Mouse (Mus musculus): ENCODE results near the gene Rspo1. TPM values are rescaled to one million over a fixed set of nuclear protein-coding genes. Genes with fewer than 3 reads are reported as not detected.
"Not testable (repeated sequence)": the region's sequence is repeated elsewhere in the genome, so short reads cannot be mapped to it uniquely, and the experiment has no call there.

The Rspo1 gene
- polyA plus RNA-seq (2016; fragmentation: Nextera tagmentation; extraction: Ambion mirVana), result 6.2 and 12.9 TPM in 2 replicates

GRCm38 (mm10) chr4:124985671-124986602 lies at the start of gene Rspo1:
Gene Rspo1, plus strand, starts transcription at chr4:124986430.
- Histone ChIP-seq H3K27me3 (ENCODE audit: insufficient read depth, poor library complexity, severe bottlenecking) (peaks cover 99% of the 10 kb centered on the region), H3K36me3 (no peaks in the 10 kb centered on the region), H3K9me3 (no peaks in the 10 kb centered on the region), H3K4me1 (peaks cover 49% of the 10 kb centered on the region), H3K4me3 (peak within 1 kb of the TSS; percentile 62), H3K27ac (peak within 1 kb of the TSS; percentile 73)
- DNase-seq (ENCODE audit: low spot score), result no peak
- WGBS, result 1% methylated on average over 59 of the region's 62 CpGs

DNA sequence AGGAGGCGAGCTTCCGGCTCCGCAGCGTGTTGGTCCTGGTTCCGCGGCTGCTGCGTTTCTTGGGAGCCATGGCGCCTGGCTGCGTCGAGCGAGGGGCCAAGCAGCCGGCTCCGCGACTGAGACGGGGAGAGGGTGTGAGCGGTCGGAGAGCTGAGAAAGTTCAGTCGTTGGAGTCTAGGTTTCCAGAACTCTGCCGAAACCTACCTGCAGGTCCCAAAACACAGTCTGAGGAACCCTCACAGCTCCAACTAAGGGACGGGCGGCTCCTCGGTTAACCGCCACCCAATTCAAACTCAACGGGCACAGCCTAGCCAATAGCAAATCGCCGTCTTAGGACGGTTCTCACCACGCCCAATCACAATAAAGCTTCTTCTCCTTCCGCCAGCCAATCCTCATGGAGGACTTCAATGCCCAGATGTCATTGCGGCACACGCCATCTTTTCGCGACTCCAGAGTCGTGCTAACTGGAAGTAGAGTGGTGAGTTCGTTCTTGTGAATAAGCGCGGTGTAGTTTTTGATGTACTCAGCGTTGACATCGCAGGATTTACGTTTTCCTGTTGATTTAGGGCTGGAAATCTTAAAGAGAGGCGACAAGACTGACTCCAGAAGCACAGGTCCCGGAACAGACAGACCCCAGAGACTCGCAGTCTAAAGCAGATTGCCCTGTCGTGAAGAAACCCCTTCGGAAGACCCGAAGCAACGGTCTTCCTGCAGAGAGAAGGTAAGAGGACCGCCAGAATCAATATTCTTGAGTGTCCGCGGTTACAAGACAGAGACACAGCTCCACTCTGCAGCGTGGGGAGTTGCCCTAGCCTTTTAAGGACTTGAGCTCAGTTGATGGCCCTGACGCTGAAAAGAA lies 49.4 kb upstream of the Rspo1 start, which contains the start of gene 9930104L06Rik:
TSS of gene 9930104L06Rik (plus strand) at position 436 of the 859 bp plus-strand sequence.
- no peaks in the 10 kb centered on the region for H3K9me3 ChIP-seq
- peak within 1 kb of the TSS; percentile 94 for H3K27ac ChIP-seq
- no peaks in the 10 kb centered on the region for H3K27me3 ChIP-seq (ENCODE audit: insufficient read depth, poor library complexity, severe bottlenecking)
- H3K36me3 ChIP-seq, result peaks cover 29% of the 10 kb centered on the region
- WGBS, result under 1% methylated on average over 52 of the region's 52 CpGs
- H3K4me3 ChIP-seq, result peak within 1 kb of the TSS; percentile 96
- H3K4me1 ChIP-seq, result peaks cover 14% of the 10 kb centered on the region
- peak; percentile 98 for DNase-seq (ENCODE audit: low spot score)

DNA sequence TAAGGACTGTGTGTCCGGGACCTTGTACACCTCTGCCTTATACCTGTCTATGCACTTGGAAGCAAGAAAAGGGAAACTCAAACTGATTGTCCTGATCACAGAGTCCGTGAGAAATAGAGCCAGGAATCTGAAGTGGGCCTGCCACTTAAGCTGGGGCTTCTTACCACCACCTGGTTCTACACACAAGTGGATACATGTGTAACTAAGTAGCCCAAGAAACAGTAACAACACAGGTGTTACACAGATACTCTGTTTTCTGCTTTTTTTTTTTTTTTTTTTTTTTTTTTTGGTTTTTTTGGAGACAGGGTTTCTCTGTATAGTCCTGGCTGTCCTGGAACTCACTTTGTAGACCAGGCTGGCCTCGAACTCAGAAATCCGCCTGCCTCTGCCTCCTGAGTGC lies 47.0 kb upstream of the Rspo1 start, which contains the start of gene Cdca8:
TSS of gene Cdca8 (minus strand) at position 101 of the 400 bp plus-strand sequence.
- H3K9me3 ChIP-seq; H3K27me3 ChIP-seq (ENCODE audit: insufficient read depth, poor library complexity, severe bottlenecking); DNase-seq (ENCODE audit: low spot score); H3K27ac ChIP-seq; H3K4me3 ChIP-seq: not testable (repeated sequence)
- WGBS, result 91% methylated on average over 4 of the region's 4 CpGs
- peaks cover 38% of the 10 kb centered on the region for H3K36me3 ChIP-seq
- H3K4me1 ChIP-seq, result peaks cover 14% of the 10 kb centered on the region

DNA sequence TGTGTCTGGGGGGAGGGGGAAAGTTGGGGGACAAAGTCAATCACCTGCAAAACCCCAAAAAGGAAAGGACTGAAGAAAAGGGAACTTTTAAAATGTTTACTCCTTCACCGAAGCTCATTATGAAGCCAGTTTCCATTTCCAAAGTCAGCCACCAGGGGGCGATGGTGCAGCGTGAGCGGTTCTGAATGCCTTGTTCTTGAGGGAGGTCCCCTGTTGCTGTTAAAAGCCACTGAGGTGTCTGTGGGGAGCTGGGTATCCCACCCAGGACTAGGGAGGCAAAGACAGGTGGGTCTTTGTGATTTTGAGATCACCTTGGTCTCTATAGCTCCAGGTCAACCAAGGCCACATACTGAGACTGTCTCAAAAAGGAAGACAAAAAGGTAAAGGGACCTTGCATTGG lies 43.2 kb upstream of the Rspo1 start:
- WGBS, result 8% methylated on average over 4 of the region's 4 CpGs
- Histone ChIP-seq H3K27ac (no peak overlapping the region), H3K27me3 (ENCODE audit: insufficient read depth, poor library complexity, severe bottlenecking) (no peaks in the 10 kb centered on the region), H3K36me3 (peaks cover 38% of the 10 kb centered on the region), H3K9me3 (no peaks in the 10 kb centered on the region), H3K4me1 (peaks cover 1% of the 10 kb centered on the region), H3K4me3 (no peak overlapping the region)
- DNase-seq (ENCODE audit: low spot score), result peak; percentile 90

DNA sequence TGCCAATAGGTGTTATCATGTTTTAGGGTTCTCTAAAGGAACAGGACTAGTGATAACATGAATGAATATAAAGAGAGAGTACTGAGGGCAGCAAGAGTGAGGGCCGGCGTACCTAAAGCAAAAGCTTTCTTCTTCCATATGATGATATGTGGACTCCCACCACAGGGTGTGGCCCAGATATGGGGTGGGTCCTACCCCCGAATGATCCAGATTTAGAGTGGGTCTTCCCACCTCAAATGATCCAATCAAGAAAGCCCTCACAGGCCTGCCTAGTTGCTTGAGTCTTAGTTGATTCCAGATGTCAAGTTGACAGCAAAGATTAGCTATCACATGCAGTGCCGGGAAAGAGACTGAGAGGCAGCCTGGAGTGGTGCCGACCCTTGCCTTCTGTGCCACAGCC lies 42.4 kb upstream of the Rspo1 start:
- 59% methylated on average over 5 of the region's 5 CpGs for WGBS
- H3K27ac ChIP-seq, result no peak overlapping the region
- no peaks in the 10 kb centered on the region for H3K9me3 ChIP-seq
- H3K4me3 ChIP-seq, result no peak overlapping the region
- H3K4me1 ChIP-seq, result no peaks in the 10 kb centered on the region
- H3K27me3 ChIP-seq (ENCODE audit: insufficient read depth, poor library complexity, severe bottlenecking), result peaks cover 4% of the 10 kb centered on the region; the same call in 1 of the 2 replicates
- peaks cover 33% of the 10 kb centered on the region for H3K36me3 ChIP-seq
- no peak for DNase-seq (ENCODE audit: low spot score)

- Histone ChIP-seq H3K4me1 (no peaks in the 10 kb centered on the region), H3K27me3 (ENCODE audit: insufficient read depth, poor library complexity, severe bottlenecking) (peaks cover 11% of the 10 kb centered on the region; the same call in 1 of the 2 replicates), H3K27ac (no peak overlapping the region), H3K4me3 (no peak overlapping the region), H3K9me3 (no peaks in the 10 kb centered on the region), H3K36me3 (peaks cover 23% of the 10 kb centered on the region)
- WGBS, result 47% methylated on average over 2 of the region's 2 CpGs
- DNase-seq (ENCODE audit: low spot score), result no peak
These were observed 41.3 kb upstream of the Rspo1 start for GRCm38 (mm10) chr4:124944961-124945360.

DNA sequence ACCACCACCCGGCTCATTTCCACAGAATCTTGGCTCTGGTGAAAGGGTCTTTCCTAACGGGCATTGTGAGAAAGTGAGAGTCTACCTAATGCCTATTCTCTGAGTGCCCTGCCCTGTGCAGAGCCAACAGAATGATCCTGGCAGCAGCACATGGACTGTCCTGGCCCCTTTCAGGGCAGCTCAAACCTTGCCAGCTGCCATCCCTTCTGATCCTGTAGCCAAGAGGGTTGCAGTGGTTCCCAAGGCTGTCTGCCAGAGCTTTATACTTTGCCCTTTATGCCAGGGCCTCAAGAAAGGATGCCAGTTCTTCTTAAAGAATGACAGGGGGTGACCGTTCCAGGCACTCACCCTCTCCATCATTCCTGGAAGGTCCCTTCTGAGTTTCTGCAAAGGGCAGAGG lies 36.7 kb upstream of the Rspo1 start:
- 83% methylated on average over 3 of the region's 3 CpGs for WGBS
- H3K27ac ChIP-seq, result no peak overlapping the region
- no peak for DNase-seq (ENCODE audit: low spot score)
- no peaks in the 10 kb centered on the region for H3K9me3 ChIP-seq
- H3K4me3 ChIP-seq, result no peak overlapping the region
- H3K27me3 ChIP-seq (ENCODE audit: insufficient read depth, poor library complexity, severe bottlenecking), result peaks cover 11% of the 10 kb centered on the region; the same call in 1 of the 2 replicates
- H3K36me3 ChIP-seq, result no peaks in the 10 kb centered on the region
- no peaks in the 10 kb centered on the region for H3K4me1 ChIP-seq

DNA sequence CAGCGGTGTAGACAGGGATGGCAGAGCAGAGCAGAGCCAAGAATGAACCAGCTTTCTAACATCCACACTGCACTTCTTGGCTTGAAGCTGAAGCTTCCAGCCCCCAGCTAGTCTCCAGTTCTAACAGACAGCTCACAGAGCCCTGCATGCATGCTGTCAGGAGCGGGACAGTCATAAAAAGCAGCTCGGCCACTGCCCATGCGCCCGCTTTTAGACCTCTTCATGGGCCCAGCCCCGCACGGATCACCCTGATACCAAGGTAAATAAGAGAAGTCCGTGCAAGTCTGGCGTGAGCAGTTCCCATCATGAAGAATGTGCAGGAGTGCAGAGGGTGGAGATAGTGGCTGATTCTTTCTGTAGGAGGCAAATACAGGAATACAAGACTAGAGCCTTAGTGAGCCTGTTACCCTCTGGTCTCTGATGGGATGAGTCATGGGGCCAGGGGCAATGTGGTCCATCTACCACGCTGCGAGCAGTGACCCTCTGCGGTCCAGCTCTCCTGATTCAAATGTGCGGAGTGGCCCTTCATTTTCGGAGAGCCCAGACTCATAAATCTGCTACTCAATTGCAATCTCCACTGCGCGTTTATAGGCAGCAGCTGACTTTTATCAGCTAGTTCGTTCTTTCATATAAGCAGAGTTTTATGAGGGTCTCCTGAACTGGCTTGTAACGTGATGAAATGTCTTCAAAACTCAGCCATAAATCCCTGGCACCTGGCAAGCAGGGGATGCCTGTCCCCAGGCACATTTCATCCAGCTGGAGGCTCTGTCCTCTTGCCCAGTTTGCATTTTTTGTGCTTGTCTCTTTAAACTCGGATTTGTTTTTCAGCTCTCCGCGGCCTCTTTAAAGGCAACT lies 35.8 kb upstream of the Rspo1 start:
- Histone ChIP-seq H3K27me3 (ENCODE audit: insufficient read depth, poor library complexity, severe bottlenecking) (peaks cover 11% of the 10 kb centered on the region; the same call in 1 of the 2 replicates), H3K4me1 (no peaks in the 10 kb centered on the region), H3K27ac (no peak overlapping the region), H3K36me3 (no peaks in the 10 kb centered on the region), H3K9me3 (no peaks in the 10 kb centered on the region), H3K4me3 (no peak overlapping the region)
- 78% methylated on average over 21 of the region's 21 CpGs for WGBS
- no peak for DNase-seq (ENCODE audit: low spot score)

DNA sequence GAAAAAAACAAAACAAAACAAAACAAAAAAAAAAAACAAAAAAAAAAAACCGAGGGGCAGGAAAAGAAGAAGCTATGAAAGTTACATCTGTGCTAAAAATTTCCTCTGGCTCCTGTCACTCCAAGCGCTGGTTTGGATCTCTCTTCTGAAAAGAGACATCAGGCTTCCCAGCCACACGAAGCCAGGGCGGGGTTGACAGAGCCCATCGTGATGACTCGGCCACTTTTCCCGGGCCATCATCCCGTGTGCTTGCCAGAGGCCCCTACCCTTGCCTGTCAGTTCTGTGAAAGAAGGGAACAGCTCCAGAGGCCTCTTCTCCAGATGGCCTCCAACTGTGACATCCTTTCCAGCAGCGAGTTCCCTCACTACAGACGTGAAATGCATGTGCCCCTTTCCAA lies 35.2 kb upstream of the Rspo1 start:
- Histone ChIP-seq H3K9me3 (no peaks in the 10 kb centered on the region), H3K4me3 (no peak overlapping the region), H3K36me3 (no peaks in the 10 kb centered on the region), H3K27ac (no peak overlapping the region), H3K27me3 (ENCODE audit: insufficient read depth, poor library complexity, severe bottlenecking) (peaks cover 14% of the 10 kb centered on the region), H3K4me1 (no peaks in the 10 kb centered on the region)
- WGBS, result 40% methylated on average over 10 of the region's 10 CpGs
- no peak for DNase-seq (ENCODE audit: low spot score)

GRCm38 (mm10) chr4:124953546-124953945 lies 32.7 kb upstream of the Rspo1 start:
- H3K27ac ChIP-seq, result no peak overlapping the region
- peaks cover 19% of the 10 kb centered on the region for H3K27me3 ChIP-seq (ENCODE audit: insufficient read depth, poor library complexity, severe bottlenecking)
- no peaks in the 10 kb centered on the region for H3K9me3 ChIP-seq
- H3K4me1 ChIP-seq, result no peaks in the 10 kb centered on the region
- 55% methylated on average over 4 of the region's 4 CpGs for WGBS
- H3K4me3 ChIP-seq, result no peak overlapping the region
- no peak for DNase-seq (ENCODE audit: low spot score)
- H3K36me3 ChIP-seq, result no peaks in the 10 kb centered on the region

- no peak overlapping the region for H3K27ac ChIP-seq
- H3K36me3 ChIP-seq, result no peaks in the 10 kb centered on the region
- H3K27me3 ChIP-seq (ENCODE audit: insufficient read depth, poor library complexity, severe bottlenecking), result peaks cover 10% of the 10 kb centered on the region; the same call in 1 of the 2 replicates
- 69% methylated on average over 2 of the region's 2 CpGs for WGBS
- H3K4me3 ChIP-seq, result no peak overlapping the region
- H3K9me3 ChIP-seq, result no peaks in the 10 kb centered on the region
- no peaks in the 10 kb centered on the region for H3K4me1 ChIP-seq
- no peak for DNase-seq (ENCODE audit: low spot score)
These were observed 28.9 kb upstream of the Rspo1 start for GRCm38 (mm10) chr4:124957284-124957683.

DNA sequence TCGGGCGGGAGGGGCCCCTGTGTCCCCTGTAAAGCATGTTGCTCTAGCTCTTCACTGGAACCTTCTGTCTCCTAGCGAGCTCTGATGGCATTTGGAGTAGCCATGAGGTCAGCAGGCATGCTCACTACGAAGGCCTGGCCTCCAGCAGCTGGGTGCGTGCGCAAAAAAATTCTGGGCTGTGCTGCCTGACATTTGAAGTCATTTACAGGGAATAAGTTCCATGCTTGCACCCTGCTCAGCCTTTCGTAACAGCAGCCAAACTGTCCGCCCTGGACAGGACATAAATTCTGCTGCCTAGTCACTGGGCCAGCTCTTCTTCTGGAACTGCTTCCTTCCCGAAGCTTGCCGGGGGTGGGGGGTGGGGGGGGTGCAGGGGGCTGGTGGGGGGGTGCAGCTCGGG lies 27.2 kb upstream of the Rspo1 start:
- 69% methylated on average over 11 of the region's 11 CpGs for WGBS
- Histone ChIP-seq H3K4me3 (no peak overlapping the region), H3K27me3 (ENCODE audit: insufficient read depth, poor library complexity, severe bottlenecking) (peaks cover 12% of the 10 kb centered on the region; the same call in 1 of the 2 replicates), H3K36me3 (no peaks in the 10 kb centered on the region), H3K27ac (no peak overlapping the region), H3K9me3 (no peaks in the 10 kb centered on the region), H3K4me1 (no peaks in the 10 kb centered on the region)
- no peak for DNase-seq (ENCODE audit: low spot score)
